Mouse (Mus musculus) forebrain, embryonic 10.5 days (tissue): ENCODE results near the gene Rnf150. TPM values are rescaled to one million over a fixed set of nuclear protein-coding genes. Genes with fewer than 3 reads are reported as not detected.
A peak's percentile ranks its signal among the peaks of the same experiment; 100 is the strongest.

Source experiments
- DNase-seq: peaks from one replicate; pipeline ENCODE4 v3.0.0-alpha.2; 2017; ENCODE audit warnings: low spot score; ENCODE audit errors: extremely low spot score
- H3K27ac ChIP-seq: fragments of 300-500 bp; sonication (generic); 2 replicates; pipeline ENCODE4 v1.5.1; 2016; ENCODE audit warnings: mild to moderate bottlenecking
- H3K27me3 ChIP-seq: fragments of 300-500 bp; sonication (generic); 2 replicates; pipeline ENCODE4 v1.6.1; 2016; ENCODE audit warnings: mild to moderate bottlenecking; ENCODE audit not compliant: poor library complexity, severe bottlenecking
- H3K36me3 ChIP-seq: fragments of 300-500 bp; sonication (generic); replicated peaks from 2 replicates; pipeline ENCODE4 v1.6.1; 2016; ENCODE audit warnings: mild to moderate bottlenecking, moderate library complexity
- H3K4me1 ChIP-seq: fragments of 300-500 bp; sonication (generic); 2 replicates; pipeline ENCODE4 v1.6.1; 2016
- H3K4me3 ChIP-seq: fragments of 300-500 bp; sonication (generic); 2 replicates; pipeline ENCODE4 v1.5.1; 2016; ENCODE audit warnings: mild to moderate bottlenecking, moderate library complexity
- H3K9me3 ChIP-seq: fragments of 300-500 bp; sonication (generic); 2 replicates; pipeline ENCODE4 v1.6.1; 2016; ENCODE audit warnings: mild to moderate bottlenecking, moderate library complexity
- WGBS: fragments of 180-500 bp; shearing (Covaris S2); methylation state at CpG from one replicate; pipeline ENCODE4 v1.1.7; 2016; 5-methylcytosine and 5-hydroxymethylcytosine counted together
- polyA plus RNA-seq: library from polyadenylated mRNA; unstranded; fragments of >200 nt; fragmentation: Nextera tagmentation; extraction: Ambion mirVana; gene quantifications from 2 replicates; pipeline ENCODE4 v1.2.1, GENCODE M21; 2016

Gene Rnf150
- polyA plus RNA-seq, 1 experiment from 2014 or later, result 1.3 TPM

DNA sequence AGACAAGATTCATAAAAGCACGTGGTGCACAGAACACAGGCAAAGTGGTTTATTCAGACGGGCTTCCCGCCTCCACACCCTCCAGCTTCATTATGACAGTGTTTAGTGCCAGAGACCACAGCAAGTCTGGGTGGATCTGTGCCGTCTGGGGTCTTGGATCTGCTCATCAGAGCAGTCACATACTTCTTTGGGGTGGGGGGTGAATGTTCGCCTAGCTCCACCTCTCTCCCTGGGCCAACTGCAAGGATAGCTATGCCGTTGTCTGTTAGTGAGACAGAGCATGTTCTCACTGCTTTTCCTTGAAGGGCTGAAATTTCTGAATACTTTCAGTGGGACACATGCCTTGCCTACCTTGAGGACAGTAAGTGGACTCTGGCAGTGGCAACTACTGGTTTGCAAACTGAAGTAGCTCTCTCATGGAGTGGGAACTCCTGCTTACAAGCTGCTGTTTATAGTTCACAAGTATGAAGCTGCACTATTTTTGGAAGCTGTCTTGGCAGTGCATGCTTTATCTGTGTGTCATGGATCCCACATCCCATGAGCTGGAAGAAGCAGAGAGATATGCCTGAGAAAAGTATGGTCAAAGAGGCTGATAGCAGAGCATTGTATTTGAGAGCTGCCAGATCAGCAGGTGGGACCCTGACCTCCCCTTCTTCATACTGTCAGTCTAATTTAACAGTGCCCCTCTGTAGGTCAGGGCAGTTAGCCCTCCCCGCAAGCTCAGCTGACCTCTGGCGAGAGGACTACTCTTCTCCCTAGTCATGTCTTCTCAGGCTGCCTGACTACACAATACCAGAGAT lies 104.9 kb downstream of the Rnf150 start:
- no peaks in the 10 kb centered on the region for H3K9me3 ChIP-seq
- H3K27me3 ChIP-seq, result no peaks in the 10 kb centered on the region
- no peak overlapping the region for H3K4me3 ChIP-seq
- WGBS, result 82% methylated on average over 8 of the region's 8 CpGs
- DNase-seq, result no peak
- peaks cover 27% of the 10 kb centered on the region for H3K4me1 ChIP-seq
- no peaks in the 10 kb centered on the region for H3K36me3 ChIP-seq
- no peak overlapping the region for H3K27ac ChIP-seq

DNA sequence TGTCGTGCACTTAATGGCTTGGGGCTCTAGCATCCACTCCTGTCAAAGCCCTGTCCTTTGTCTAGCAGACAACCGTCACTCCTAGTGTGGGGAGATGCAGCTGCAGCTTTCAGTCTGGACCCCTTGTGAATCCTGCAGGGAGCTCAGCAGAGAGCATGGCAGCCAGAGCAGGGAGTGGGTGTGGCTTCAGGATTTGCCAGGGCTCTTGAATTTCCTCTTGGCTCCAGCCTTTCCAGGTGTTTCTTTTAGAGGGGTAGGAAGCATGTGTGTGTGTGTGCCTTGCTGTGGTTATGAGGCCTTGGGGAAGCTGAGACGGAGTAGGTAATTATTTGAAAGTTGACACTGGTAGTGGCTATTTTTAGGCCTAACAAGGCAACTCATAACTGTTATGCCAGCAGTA lies 106.8 kb downstream of the Rnf150 start:
- Histone ChIP-seq H3K27me3 (no peaks in the 10 kb centered on the region), H3K9me3 (no peaks in the 10 kb centered on the region), H3K27ac (peak overlapping the region; percentile 66; the same call in 1 of the 2 replicates), H3K4me1 (peaks cover 32% of the 10 kb centered on the region), H3K4me3 (no peak overlapping the region), H3K36me3 (no peaks in the 10 kb centered on the region)
- no peak for DNase-seq
- 34% methylated on average over 3 of the region's 3 CpGs for WGBS

DNA sequence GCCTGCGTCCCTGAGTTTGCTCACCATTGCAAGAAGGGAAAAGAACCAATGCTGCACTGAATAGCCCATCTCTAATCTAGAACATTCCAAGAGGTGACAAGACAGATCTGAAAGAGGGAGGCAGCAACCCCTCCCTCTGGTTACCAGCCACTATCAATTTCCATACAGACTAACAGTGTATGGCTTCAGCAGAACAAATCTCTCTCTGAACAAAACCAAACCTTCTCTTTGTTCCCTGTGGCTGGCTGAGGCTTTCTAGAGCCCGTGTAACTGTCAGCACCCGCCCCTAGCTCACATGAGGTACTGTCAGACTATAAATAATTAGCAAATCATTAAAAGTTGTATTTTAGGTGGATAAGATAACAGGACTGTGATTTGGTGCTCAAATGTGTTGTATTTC lies 109.7 kb downstream of the Rnf150 start:
- no peaks in the 10 kb centered on the region for H3K36me3 ChIP-seq
- H3K4me1 ChIP-seq, result peaks cover 31% of the 10 kb centered on the region
- WGBS, result 83% methylated on average over 3 of the region's 3 CpGs
- no peaks in the 10 kb centered on the region for H3K9me3 ChIP-seq
- H3K4me3 ChIP-seq, result no peak overlapping the region
- no peak overlapping the region for H3K27ac ChIP-seq
- no peaks in the 10 kb centered on the region for H3K27me3 ChIP-seq
- DNase-seq, result no peak

DNA sequence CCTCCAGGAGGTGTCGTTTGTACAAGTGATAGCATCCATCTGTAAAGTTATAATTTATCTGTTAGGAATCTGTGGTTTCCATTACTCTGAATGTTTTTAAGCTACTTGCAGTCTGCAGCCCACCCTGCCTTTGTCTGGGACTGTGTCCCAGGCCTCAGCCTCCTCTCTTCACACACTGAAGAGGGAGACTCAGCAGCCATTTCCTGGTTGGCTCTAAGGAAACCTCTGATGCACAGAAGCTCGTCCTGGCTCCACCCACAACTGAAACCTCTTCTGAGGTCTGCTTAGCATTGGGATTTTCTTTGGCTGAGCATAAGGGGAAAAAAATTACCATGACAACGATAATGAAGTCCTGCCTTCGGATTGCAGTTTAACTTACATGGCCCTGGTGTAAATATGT lies 110.2 kb downstream of the Rnf150 start:
- Histone ChIP-seq H3K27ac (no peak overlapping the region), H3K27me3 (no peaks in the 10 kb centered on the region), H3K9me3 (no peaks in the 10 kb centered on the region), H3K4me3 (no peak overlapping the region), H3K36me3 (no peaks in the 10 kb centered on the region), H3K4me1 (peaks cover 26% of the 10 kb centered on the region)
- WGBS, result 59% methylated on average over 4 of the region's 4 CpGs
- no peak for DNase-seq

DNA sequence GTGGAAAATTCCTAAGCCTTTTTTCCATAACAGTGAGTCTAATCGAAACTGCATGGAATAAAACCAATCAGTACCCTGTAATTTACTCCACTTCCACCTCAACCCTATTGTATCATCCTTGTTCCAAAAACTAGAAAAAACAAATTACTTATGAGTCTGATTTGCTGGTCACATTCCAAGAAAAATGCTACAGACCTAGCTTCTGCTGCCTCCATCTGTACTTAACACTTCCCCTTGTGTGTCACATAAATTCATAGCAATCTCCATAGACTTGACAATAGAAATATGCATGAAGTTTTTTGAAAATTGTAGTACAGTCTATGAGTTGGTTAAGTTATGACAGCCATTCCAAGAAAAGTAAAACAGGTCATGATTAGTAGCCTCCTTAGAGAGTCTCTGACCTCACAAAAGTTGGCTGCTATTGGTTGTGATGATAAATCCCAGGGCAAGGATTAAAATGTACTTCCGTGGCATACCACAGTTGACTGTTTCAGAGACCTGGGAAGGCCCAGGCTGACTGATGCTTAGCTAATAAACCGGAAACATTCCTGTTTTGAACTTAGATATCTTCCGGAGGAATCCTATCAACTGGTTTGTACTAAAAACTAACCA lies 118.2 kb downstream of the Rnf150 start:
- Histone ChIP-seq H3K27ac (no peak overlapping the region), H3K36me3 (no peaks in the 10 kb centered on the region), H3K9me3 (no peaks in the 10 kb centered on the region), H3K27me3 (no peaks in the 10 kb centered on the region), H3K4me1 (no peaks in the 10 kb centered on the region), H3K4me3 (no peak overlapping the region)
- DNase-seq, result no peak
- WGBS, result 89% methylated on average over 4 of the region's 4 CpGs

DNA sequence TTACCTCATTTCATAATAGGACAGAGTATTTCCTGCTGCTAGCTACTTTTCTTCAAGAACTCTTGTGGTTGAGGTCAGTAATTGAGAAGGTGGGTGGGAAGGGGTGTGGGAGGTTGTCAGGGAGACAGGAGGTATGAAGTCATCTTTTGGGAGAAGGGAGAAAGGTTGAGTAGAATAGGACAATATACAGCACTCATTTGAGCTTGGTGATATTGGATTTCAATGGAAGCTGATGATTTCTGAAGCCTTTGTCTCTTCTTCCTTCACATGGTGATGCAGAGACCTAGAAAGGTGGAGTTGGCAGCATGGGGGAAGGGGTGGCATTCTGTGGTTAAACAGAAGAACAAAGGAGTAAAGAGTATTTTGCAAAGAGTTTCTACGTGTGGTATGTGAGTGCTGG lies 119.7 kb downstream of the Rnf150 start:
- WGBS, result 79% methylated on average over 1 of the region's 1 CpGs
- Histone ChIP-seq H3K27ac (no peak overlapping the region), H3K9me3 (no peaks in the 10 kb centered on the region), H3K27me3 (no peaks in the 10 kb centered on the region), H3K4me3 (no peak overlapping the region), H3K4me1 (no peaks in the 10 kb centered on the region; the same call in 1 of the 2 replicates), H3K36me3 (no peaks in the 10 kb centered on the region)
- DNase-seq, result no peak

DNA sequence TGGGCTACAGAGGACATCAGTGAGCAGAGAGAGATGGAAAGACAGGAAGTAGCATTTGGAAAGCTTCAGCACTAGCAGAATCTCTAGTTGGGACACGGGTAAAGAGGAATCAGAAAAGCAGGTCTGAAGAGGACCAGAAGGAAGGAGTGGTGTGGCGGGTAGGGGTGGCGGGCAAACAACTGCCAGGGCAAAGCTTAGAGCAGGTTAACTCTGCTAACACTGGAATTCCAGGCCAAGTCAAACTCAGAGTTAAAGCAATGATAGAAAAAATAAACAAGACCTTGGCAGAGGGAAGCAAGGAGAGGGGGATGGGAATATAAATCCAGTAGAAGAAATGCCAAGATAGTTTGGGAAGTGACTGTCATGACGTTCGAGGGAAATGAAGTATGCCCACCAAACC lies 120.1 kb downstream of the Rnf150 start:
- 88% methylated on average over 5 of the region's 5 CpGs for WGBS
- no peaks in the 10 kb centered on the region; the same call in 1 of the 2 replicates for H3K4me1 ChIP-seq
- H3K27ac ChIP-seq, result no peak overlapping the region
- DNase-seq, result no peak
- no peaks in the 10 kb centered on the region for H3K36me3 ChIP-seq
- H3K27me3 ChIP-seq, result no peaks in the 10 kb centered on the region
- no peaks in the 10 kb centered on the region for H3K9me3 ChIP-seq
- no peak overlapping the region for H3K4me3 ChIP-seq

DNA sequence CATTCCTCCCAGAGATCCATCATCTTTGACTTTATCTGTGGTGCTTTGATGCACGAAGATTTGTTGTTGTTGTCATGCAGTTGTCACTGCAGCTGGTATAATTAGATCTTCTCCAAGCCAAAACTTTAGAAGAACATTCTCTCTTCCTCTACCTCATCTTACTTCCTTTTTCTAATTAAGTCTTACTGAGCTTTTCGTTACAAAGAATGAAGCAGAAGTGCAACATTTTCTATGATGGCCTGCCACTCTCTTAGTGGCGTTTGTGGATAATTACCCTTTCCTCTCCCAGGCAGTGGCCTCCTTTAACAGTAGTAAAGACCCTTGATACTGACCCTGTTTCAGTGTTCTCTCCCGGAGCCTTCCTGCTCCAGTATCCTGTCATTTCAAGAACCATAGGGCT lies 128.9 kb downstream of the Rnf150 start:
- 80% methylated on average over 4 of the region's 4 CpGs for WGBS

DNA sequence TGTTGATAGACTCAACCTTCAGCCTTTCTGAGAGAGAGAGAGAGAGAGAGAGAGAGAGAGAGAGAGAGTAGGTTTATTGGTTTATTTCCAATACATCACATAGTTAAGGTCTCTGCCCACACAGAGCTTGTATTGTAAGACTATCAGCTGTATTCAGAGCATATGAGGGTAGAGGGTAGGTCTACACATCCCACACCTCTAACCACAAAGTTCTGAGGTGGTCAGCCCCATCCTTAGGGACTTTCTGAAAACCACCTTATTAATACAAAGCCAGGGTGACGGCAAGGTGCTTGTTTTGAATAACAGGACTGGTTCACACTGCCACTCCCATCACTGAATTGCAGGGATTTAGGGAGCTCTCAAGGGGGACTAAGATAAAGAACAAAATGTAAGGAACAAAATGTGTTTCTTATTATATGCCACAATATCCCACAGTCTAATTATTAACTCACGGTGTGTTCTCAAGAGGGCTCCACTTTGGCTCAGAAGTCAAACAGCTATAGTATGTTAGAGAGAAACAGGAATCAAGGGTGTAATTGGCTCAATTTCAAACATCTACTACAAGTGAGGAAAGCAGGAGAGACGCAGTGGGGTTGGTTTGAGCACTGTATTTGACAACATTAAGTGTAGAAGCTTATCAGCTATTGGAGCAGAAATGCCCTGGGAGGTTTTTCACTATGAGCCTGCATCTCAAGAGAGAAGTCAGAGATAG lies 132.7 kb downstream of the Rnf150 start:
- H3K27me3 ChIP-seq, result no peaks in the 10 kb centered on the region
- no peak overlapping the region for H3K27ac ChIP-seq
- no peaks in the 10 kb centered on the region for H3K4me1 ChIP-seq
- no peak overlapping the region for H3K4me3 ChIP-seq
- no peaks in the 10 kb centered on the region for H3K9me3 ChIP-seq
- no peak for DNase-seq
- no peaks in the 10 kb centered on the region for H3K36me3 ChIP-seq
- WGBS, result 78% methylated on average over 3 of the region's 3 CpGs

More for the DNA sequence above, 128.9 kb downstream of the Rnf150 start:
- H3K4me1 ChIP-seq, result no peaks in the 10 kb centered on the region; the same call in 1 of the 2 replicates
- no peak overlapping the region for H3K27ac ChIP-seq
- no peak for DNase-seq
- H3K4me3 ChIP-seq, result no peak overlapping the region
- no peaks in the 10 kb centered on the region for H3K27me3 ChIP-seq
- no peaks in the 10 kb centered on the region for H3K9me3 ChIP-seq
- no peaks in the 10 kb centered on the region for H3K36me3 ChIP-seq

DNA sequence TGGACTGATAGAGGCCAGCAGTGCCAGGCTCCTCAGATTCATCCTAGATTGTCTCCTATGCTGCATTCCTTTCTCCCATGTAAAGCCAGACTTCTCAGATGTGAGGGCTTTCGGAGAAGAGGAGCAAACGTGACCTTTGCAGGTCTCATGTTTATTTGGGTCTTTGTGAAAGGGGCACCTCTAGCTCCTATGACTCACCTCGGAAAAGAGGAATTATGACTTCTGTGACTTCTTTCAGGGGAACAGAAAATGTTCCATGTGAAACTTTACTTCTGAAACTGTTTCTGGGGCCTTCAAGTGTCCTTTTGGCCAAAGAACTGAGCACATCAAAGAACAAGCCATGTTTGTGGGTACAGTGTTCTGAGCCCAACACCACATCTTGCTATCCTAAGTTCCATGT lies 133.7 kb downstream of the Rnf150 start:
- Histone ChIP-seq H3K27ac (no peak overlapping the region), H3K4me1 (no peaks in the 10 kb centered on the region), H3K36me3 (no peaks in the 10 kb centered on the region), H3K9me3 (no peaks in the 10 kb centered on the region), H3K4me3 (no peak overlapping the region), H3K27me3 (no peaks in the 10 kb centered on the region)
- no peak for DNase-seq
- WGBS, result 87% methylated on average over 3 of the region's 3 CpGs

DNA sequence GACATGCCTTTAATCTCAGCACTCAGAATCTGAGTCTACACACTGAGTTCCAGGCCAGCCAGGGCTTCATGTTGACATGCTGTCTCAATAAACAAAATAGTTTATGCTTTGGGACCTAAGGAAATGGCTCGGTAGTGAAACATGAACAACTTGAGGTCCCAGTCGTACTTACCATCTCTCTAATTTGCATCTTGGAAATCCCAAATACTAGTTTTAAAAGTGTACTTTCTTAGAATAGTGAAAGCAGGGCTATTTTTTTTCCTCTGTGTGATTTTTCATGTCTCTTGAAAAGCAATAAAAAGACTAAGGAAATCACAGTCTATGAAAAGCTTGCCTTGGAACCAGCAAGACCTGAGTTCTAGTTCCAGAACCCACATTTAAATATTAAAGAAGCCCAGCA lies 135.6 kb downstream of the Rnf150 start:
- no peaks in the 10 kb centered on the region for H3K9me3 ChIP-seq
- no peaks in the 10 kb centered on the region for H3K27me3 ChIP-seq
- DNase-seq, result no peak
- H3K36me3 ChIP-seq, result no peaks in the 10 kb centered on the region
- H3K4me1 ChIP-seq, result no peaks in the 10 kb centered on the region
- 88% methylated on average over 2 of the region's 2 CpGs for WGBS
- H3K27ac ChIP-seq, result no peak overlapping the region
- no peak overlapping the region for H3K4me3 ChIP-seq

DNA sequence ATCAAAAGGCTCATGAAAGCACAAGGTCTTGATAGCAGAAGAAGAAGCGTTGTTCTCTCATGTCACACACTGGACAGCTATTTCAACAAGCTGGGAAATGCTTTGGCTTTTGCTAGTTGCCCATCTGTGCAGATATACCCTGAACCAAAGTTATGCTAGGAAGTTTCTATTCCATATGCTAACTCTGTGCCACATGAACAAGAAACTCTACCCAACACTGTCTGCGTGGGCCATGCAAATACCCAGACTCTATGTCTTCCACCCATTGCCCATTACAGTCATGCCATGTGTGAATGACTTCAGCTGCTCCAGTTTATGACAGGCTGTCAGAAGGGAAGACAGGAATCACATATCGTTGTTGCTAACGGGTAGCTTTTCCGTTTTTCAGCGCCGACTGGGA lies 140.0 kb downstream of the Rnf150 start:
- Histone ChIP-seq H3K4me1 (no peaks in the 10 kb centered on the region), H3K27ac (no peak overlapping the region), H3K27me3 (no peaks in the 10 kb centered on the region), H3K9me3 (no peaks in the 10 kb centered on the region), H3K36me3 (peaks cover 5% of the 10 kb centered on the region), H3K4me3 (no peak overlapping the region)
- DNase-seq, result no peak
- WGBS, result 91% methylated on average over 7 of the region's 7 CpGs

DNA sequence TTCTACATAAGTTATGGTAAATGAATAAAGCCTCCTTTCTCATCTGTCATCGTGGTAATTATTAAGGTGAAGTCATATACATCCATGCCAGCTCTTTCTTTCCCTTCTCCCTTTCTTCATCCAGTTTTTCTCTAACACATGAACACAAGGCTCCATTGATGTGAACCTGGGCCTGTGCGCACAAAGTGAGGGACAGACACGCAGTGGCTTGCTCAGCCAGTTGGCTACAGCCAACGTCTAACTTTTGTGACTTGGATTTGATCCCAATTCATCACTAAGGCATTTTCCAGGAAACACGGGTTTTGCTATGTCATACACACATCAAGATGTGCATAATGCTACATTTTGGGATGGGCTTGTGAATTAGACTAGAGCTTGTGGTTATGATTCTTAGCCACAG lies 146.3 kb downstream of the Rnf150 start:
- H3K4me1 ChIP-seq, result peaks cover 9% of the 10 kb centered on the region
- DNase-seq, result no peak
- peaks cover 5% of the 10 kb centered on the region for H3K36me3 ChIP-seq
- no peak overlapping the region for H3K4me3 ChIP-seq
- no peaks in the 10 kb centered on the region for H3K9me3 ChIP-seq
- 96% methylated on average over 5 of the region's 5 CpGs for WGBS
- no peak overlapping the region for H3K27ac ChIP-seq
- no peaks in the 10 kb centered on the region for H3K27me3 ChIP-seq
